Mouse (Mus musculus): ENCODE data around the gene Pofut1. TPM values are rescaled to one million over a fixed set of nuclear protein-coding genes. Genes with fewer than 3 reads are reported as not detected.

Pofut1 gene
- polyA plus RNA-seq, 1 experiment, result 18.7 TPM

DNA sequence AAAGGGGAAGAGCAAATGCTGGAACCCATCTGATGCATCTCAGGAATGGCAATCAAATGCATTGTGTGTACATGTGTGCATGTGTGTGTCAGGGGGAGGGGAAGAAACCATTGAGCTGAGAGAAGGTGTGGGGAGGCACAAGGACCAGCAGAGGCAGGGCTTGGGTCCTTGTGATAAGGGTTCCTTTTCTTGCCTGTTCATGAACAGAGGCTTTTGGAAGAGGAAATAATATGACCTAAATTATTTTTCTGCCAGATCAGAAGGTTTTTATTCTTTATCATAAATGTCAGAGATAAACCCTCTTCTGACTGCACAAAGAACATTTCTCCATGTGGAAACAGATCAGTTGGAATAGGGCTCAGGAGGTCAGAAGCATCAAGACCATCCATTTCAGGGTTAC lies 19.2 kb upstream of the Pofut1 start:
- Histone ChIP-seq H3K27ac (ENCODE audit: insufficient read depth, low read length) (no peak overlapping the region), H3K4me1 (ENCODE audit: control insufficient read depth, insufficient read depth, insufficient read length) (peaks cover 7% of the 10 kb centered on the region; the same call in 1 of the 2 replicates), H3K36me3 (ENCODE audit: control insufficient read depth, insufficient read depth, low read length) (no peaks in the 10 kb centered on the region), H3K4me3 (ENCODE audit: extremely low read depth, insufficient read depth, insufficient read length) (no peak overlapping the region), H3K27me3 (ENCODE audit: control insufficient read depth, insufficient read depth, low read length) (no peaks in the 10 kb centered on the region)
- TF ChIP-seq POLR2A (IDR thresholded peaks at IDR 0.05; ENCODE audit: low read depth, low read length) (no peak), CTCF (IDR thresholded peaks at IDR 0.05; ENCODE audit: extremely low read depth, insufficient read depth, insufficient read length, insufficient replicate concordance) (no peak)
- DNase-seq (ENCODE audit: low read depth in 1 of 2, low spot score in 2 of 2), result no peak

DNA sequence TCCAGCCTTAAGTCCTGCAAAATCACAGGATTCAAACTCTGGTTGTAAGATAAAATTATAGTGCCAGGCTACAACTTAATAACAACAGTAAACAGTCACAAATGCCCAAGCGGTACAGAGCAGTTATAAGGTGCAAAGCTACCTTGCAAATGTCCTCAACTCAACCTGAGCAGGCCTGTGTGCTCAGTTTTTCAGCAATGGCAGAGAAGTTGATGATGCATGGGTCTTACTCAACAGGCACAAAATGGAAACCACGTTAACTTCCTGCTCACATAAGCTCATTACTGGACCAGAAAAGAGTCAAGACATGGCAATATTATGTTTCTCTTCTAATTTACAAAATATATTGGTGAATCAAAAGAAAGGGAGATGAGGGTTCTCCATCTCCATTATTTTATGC lies 18.8 kb upstream of the Pofut1 start:
- no peaks in the 10 kb centered on the region for H3K36me3 ChIP-seq (ENCODE audit: control insufficient read depth, insufficient read depth, low read length)
- no peak for DNase-seq (ENCODE audit: low read depth in 1 of 2, low spot score in 2 of 2)
- peaks cover 7% of the 10 kb centered on the region; the same call in 1 of the 2 replicates for H3K4me1 ChIP-seq (ENCODE audit: control insufficient read depth, insufficient read depth, insufficient read length)
- H3K27me3 ChIP-seq (ENCODE audit: control insufficient read depth, insufficient read depth, low read length), result no peaks in the 10 kb centered on the region
- no peak overlapping the region for H3K27ac ChIP-seq (ENCODE audit: insufficient read depth, low read length)
- TF ChIP-seq POLR2A (IDR thresholded peaks at IDR 0.05; ENCODE audit: low read depth, low read length) (no peak), CTCF (IDR thresholded peaks at IDR 0.05; ENCODE audit: extremely low read depth, insufficient read depth, insufficient read length, insufficient replicate concordance) (no peak)
- H3K4me3 ChIP-seq (ENCODE audit: extremely low read depth, insufficient read depth, insufficient read length), result no peak overlapping the region
- 82% methylated on average over 2 of the region's 2 CpGs for WGBS

DNA sequence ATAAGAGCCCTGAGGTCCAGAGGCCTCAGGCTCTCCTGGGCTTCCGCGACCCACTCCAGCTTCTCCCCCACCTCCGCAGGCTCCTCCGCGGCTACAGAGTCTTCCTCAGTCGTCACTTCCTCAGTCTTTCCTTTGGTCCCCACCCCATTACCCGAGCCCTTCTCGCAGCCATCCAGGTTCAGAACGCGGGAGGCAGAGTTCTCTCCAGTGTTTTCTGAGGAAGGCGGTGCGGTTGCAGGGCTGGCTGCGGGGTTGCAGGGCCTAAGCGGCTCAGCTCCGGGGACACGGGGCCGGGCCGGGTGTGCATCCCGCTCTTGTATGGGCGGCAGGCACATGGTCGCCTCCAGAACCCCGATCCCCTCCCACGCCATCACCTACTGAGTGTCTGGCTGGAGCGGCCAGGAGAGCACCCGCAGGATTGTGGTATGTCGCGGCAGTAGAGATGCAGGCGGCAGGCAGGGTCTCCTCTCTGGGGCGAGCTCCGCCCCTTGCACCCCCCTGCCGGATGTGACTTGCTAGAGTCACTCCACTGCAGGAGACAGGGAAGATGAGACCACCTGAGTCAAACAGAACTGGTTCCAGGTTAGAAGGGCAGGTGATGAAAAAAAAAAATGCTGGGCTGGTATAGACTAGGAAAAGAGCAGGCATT lies 16.3 kb upstream of the Pofut1 start, which contains the start of gene Tspyl3:
TSS of gene Tspyl3 (minus strand) at position 496 of the 649 bp plus-strand sequence.
- TF ChIP-seq CTCF (IDR thresholded peaks at IDR 0.05; ENCODE audit: extremely low read depth, insufficient read depth, insufficient read length, insufficient replicate concordance), result no peak
- TF ChIP-seq POLR2A (IDR thresholded peaks at IDR 0.05; ENCODE audit: low read depth, low read length), result peak; percentile 7; the same call in 1 of the 2 replicates
- H3K4me1 ChIP-seq (ENCODE audit: control insufficient read depth, insufficient read depth, insufficient read length), result peaks cover 7% of the 10 kb centered on the region; the same call in 1 of the 2 replicates
- peak within 1 kb of the TSS; percentile 79 for H3K27ac ChIP-seq (ENCODE audit: insufficient read depth, low read length)
- peaks cover 6% of the 10 kb centered on the region for H3K36me3 ChIP-seq (ENCODE audit: control insufficient read depth, insufficient read depth, low read length)
- peak in 1 of 2 experiments; percentile 53 for DNase-seq (ENCODE audit: low read depth in 1 of 2, low spot score in 2 of 2)
- peak within 1 kb of the TSS; percentile 91 for H3K4me3 ChIP-seq (ENCODE audit: extremely low read depth, insufficient read depth, insufficient read length)
- 2% methylated on average over 31 of the region's 31 CpGs for WGBS
- H3K27me3 ChIP-seq (ENCODE audit: control insufficient read depth, insufficient read depth, low read length), result no peaks in the 10 kb centered on the region

DNA sequence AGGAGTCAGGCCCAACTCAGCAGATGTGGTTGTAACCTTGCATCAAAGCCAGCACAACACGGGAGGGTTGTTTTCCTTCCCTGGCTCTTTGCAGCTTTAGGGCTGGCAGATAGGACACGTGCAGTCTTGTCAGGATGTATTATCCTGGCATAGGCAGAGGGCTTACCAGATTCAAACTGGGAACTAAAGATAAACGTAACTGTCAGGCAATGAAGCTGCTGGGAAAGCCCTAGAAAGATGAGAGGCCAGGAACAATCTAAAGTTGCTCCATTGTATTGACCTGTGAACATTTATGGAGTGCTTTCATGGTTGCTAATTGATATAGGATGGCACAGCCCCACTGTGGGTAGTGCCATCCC lies 15.8 kb upstream of the Pofut1 start:
- WGBS, result 16% methylated on average over 3 of the region's 3 CpGs
- Histone ChIP-seq H3K27ac (ENCODE audit: insufficient read depth, low read length) (0 out of 2 replicates have a peak overlapping the region, but pooled peaks have one; percentile 79), H3K36me3 (ENCODE audit: control insufficient read depth, insufficient read depth, low read length) (peaks cover 8% of the 10 kb centered on the region), H3K4me1 (ENCODE audit: control insufficient read depth, insufficient read depth, insufficient read length) (peaks cover 7% of the 10 kb centered on the region; the same call in 1 of the 2 replicates), H3K4me3 (ENCODE audit: extremely low read depth, insufficient read depth, insufficient read length) (peak overlapping the region; percentile 91), H3K27me3 (ENCODE audit: control insufficient read depth, insufficient read depth, low read length) (no peaks in the 10 kb centered on the region)
- DNase-seq (ENCODE audit: low read depth in 1 of 2, low spot score in 2 of 2), result no peak
- TF ChIP-seq POLR2A (IDR thresholded peaks at IDR 0.05; ENCODE audit: low read depth, low read length), result no peak
- TF ChIP-seq CTCF (IDR thresholded peaks at IDR 0.05; ENCODE audit: extremely low read depth, insufficient read depth, insufficient read length, insufficient replicate concordance), result no peak

DNA sequence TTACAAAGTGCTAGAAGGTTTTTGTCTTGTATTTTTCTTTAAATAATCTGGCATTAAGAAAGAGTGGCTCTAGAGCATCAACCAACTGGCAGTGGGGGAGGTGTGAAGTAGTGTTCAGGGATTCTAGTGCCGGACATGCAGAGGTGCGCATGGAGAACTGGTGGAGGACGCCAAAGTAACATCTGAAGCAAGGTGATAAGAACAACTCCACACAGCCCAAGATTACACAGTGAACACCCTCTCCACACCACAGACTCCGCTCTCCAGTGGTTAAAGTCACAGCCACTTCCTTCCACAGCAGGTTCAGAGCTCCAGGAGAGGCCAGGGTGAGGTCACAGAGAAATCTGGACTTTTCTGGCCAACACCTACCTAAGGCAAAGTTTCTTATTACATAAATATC lies 13.4 kb upstream of the Pofut1 start:
- no peak overlapping the region for H3K4me3 ChIP-seq (ENCODE audit: extremely low read depth, insufficient read depth, insufficient read length)
- 57% methylated on average over 4 of the region's 4 CpGs for WGBS
- no peak for TF ChIP-seq POLR2A (IDR thresholded peaks at IDR 0.05; ENCODE audit: low read depth, low read length)
- no peak for TF ChIP-seq CTCF (IDR thresholded peaks at IDR 0.05; ENCODE audit: extremely low read depth, insufficient read depth, insufficient read length, insufficient replicate concordance)
- DNase-seq (ENCODE audit: low read depth in 1 of 2, low spot score in 2 of 2), result no peak
- no peak overlapping the region for H3K27ac ChIP-seq (ENCODE audit: insufficient read depth, low read length)
- H3K36me3 ChIP-seq (ENCODE audit: control insufficient read depth, insufficient read depth, low read length), result peaks cover 28% of the 10 kb centered on the region
- H3K27me3 ChIP-seq (ENCODE audit: control insufficient read depth, insufficient read depth, low read length), result no peaks in the 10 kb centered on the region
- peaks cover 7% of the 10 kb centered on the region; the same call in 1 of the 2 replicates for H3K4me1 ChIP-seq (ENCODE audit: control insufficient read depth, insufficient read depth, insufficient read length)

DNA sequence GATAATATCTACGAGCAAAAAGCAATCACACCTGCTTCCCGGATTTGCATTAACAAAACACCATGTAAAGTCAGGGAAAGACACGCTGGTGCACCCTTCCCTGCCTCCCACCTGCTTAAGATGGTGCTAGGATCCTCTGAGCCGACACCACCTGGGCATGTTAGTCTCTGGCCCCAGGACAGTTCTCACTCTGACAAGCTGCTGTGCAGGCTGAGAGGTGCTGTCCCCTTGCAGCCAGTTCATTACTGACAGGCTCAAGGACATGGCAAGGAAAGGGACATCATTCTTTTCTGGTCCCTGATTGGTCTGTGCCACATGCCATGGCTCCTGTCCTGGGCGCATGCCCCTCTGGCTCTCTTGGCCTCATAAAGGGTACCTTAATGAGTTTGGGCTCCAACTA lies 12.8 kb upstream of the Pofut1 start:
- peaks cover 7% of the 10 kb centered on the region; the same call in 1 of the 2 replicates for H3K4me1 ChIP-seq (ENCODE audit: control insufficient read depth, insufficient read depth, insufficient read length)
- no peak for DNase-seq (ENCODE audit: low read depth in 1 of 2, low spot score in 2 of 2)
- H3K4me3 ChIP-seq (ENCODE audit: extremely low read depth, insufficient read depth, insufficient read length), result no peak overlapping the region
- H3K27ac ChIP-seq (ENCODE audit: insufficient read depth, low read length), result no peak overlapping the region
- WGBS, result 77% methylated on average over 5 of the region's 5 CpGs
- H3K36me3 ChIP-seq (ENCODE audit: control insufficient read depth, insufficient read depth, low read length), result peaks cover 29% of the 10 kb centered on the region
- H3K27me3 ChIP-seq (ENCODE audit: control insufficient read depth, insufficient read depth, low read length), result no peaks in the 10 kb centered on the region
- TF ChIP-seq POLR2A (IDR thresholded peaks at IDR 0.05; ENCODE audit: low read depth, low read length) (no peak), CTCF (IDR thresholded peaks at IDR 0.05; ENCODE audit: extremely low read depth, insufficient read depth, insufficient read length, insufficient replicate concordance) (no peak)

DNA sequence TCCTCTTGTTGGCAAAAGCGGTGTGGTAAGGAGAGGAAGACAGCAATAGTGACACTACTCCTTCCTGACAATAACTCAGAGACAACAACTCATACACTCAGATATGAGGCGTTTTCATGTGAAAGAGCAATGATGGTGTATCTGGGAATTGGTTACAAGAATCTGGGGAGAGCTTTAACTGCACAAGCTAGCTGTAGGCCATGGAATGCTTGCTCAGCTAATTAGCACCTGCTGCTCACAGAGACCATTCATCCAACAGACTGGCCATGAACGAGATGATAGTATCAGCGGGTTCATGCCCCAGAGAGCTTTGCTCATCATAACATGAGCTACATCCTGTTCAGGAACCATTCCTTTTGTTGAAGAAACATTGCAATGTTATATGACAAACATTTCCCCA lies 4.1 kb upstream of the Pofut1 start:
- H3K36me3 ChIP-seq (ENCODE audit: control insufficient read depth, insufficient read depth, low read length), result peaks cover 16% of the 10 kb centered on the region
- TF ChIP-seq CTCF (IDR thresholded peaks at IDR 0.05; ENCODE audit: extremely low read depth, insufficient read depth, insufficient read length, insufficient replicate concordance) (no peak), POLR2A (IDR thresholded peaks at IDR 0.05; ENCODE audit: low read depth, low read length) (no peak)
- WGBS, result 85% methylated on average over 4 of the region's 4 CpGs

More for the DNA sequence above, 4.1 kb upstream of the Pofut1 start:
- peaks cover 4% of the 10 kb centered on the region for H3K4me1 ChIP-seq (ENCODE audit: control insufficient read depth, insufficient read depth, insufficient read length)
- H3K4me3 ChIP-seq (ENCODE audit: extremely low read depth, insufficient read depth, insufficient read length), result no peak overlapping the region
- no peak overlapping the region for H3K27ac ChIP-seq (ENCODE audit: insufficient read depth, low read length)
- no peaks in the 10 kb centered on the region for H3K27me3 ChIP-seq (ENCODE audit: control insufficient read depth, insufficient read depth, low read length)
- no peak for DNase-seq (ENCODE audit: low read depth in 1 of 2, low spot score in 2 of 2)
